Mouse (Mus musculus) heart, postnatal 0 days (tissue): ENCODE data around the gene Brd3. TPM values are rescaled to one million over a fixed set of nuclear protein-coding genes. Genes with fewer than 3 reads are reported as not detected.
A peak's percentile ranks its signal among the peaks of the same experiment; 100 is the strongest.
"Not testable (repeated sequence)": the region's sequence is repeated elsewhere in the genome, so short reads cannot be mapped to it uniquely, and the experiment has no call there.

ENCODE experiments used
- ATAC-seq: fragments of 200-750 bp; cut with Nextera tagmentation; 2 replicates; pipeline ENCODE4 v1.8.0; 2017; ENCODE audit warnings: low read depth, moderate number of reproducible peaks, moderate library complexity; ENCODE audit not compliant: insufficient read depth
- DNase-seq: peaks from one replicate; pipeline ENCODE4 v3.0.0-alpha.2; 2016; ENCODE audit warnings: low spot score
- H3K27ac ChIP-seq: fragments of 300-500 bp; sonication (generic); 2 replicates; pipeline ENCODE4 v1.5.1; 2014; ENCODE audit warnings: low read depth, mild to moderate bottlenecking
- H3K27me3 ChIP-seq: fragments of 300-500 bp; sonication (generic); 2 replicates; pipeline ENCODE4 v1.6.1; 2014; ENCODE audit warnings: low read length, mixed read lengths; ENCODE audit not compliant: control insufficient read depth, insufficient read depth
- H3K36me3 ChIP-seq: fragments of 300-500 bp; sonication (generic); replicated peaks from 2 replicates; pipeline ENCODE4 v1.6.1; 2014; ENCODE audit warnings: low read length, mixed read lengths; ENCODE audit not compliant: control insufficient read depth, insufficient read depth
- H3K4me1 ChIP-seq: fragments of 300-500 bp; sonication (generic); 2 replicates; pipeline ENCODE4 v1.6.1; 2014; ENCODE audit warnings: antibody characterized with exemption; ENCODE audit not compliant: control insufficient read depth, insufficient read depth
- H3K4me2 ChIP-seq: fragments of 300-500 bp; sonication (generic); 2 replicates; pipeline ENCODE4 v1.6.1; 2014; ENCODE audit warnings: low read depth, mild to moderate bottlenecking, low read length, moderate library complexity
- H3K4me3 ChIP-seq: fragments of 300-500 bp; sonication (generic); 2 replicates; pipeline ENCODE4 v1.5.1; 2014; ENCODE audit warnings: low read depth, low read length
- H3K9ac ChIP-seq: fragments of 300-500 bp; sonication (generic); replicated peaks from 2 replicates; pipeline ENCODE4 v1.6.1; 2014; ENCODE audit warnings: low read depth, low read length, mixed read lengths
- H3K9me3 ChIP-seq: fragments of 300-500 bp; sonication (generic); replicated peaks from 2 replicates; pipeline ENCODE4 v1.6.1; 2016; ENCODE audit warnings: low read length; ENCODE audit not compliant: control insufficient read depth
- CTCF ChIP-seq: IDR thresholded peaks from 2 replicates; pipeline ENCODE4 v1.5.1; 2016; ENCODE audit warnings: antibody characterized with exemption, control low read depth, low read depth
- EP300 ChIP-seq: IDR thresholded peaks from 2 replicates; pipeline ENCODE4 v1.6.1; 2016; ENCODE audit warnings: antibody characterized with exemption, low read depth
- WGBS: fragments of 180-500 bp; shearing (Covaris S2); extraction: QIAGEN DNeasy Blood & Tissue Kit; methylation state at CpG from one replicate; pipeline ENCODE4 v1.1.7; 2014; 5-methylcytosine and 5-hydroxymethylcytosine counted together
- polyA plus RNA-seq: library from polyadenylated mRNA; unstranded; fragments of >200 nt; fragmentation: Nextera tagmentation; extraction: Ambion mirVana; gene quantifications from 2 replicates; pipeline ENCODE4 v1.2.1, GENCODE M21; 2015
- total RNA-seq: library from RNA; depleted of rRNA; stranded (reverse); fragments of >200 nt; gene quantifications from 2 replicates; pipeline ENCODE4 v1.2.3, GENCODE M21; 2014; ENCODE audit warnings: low replicate concordance

Brd3 gene
- total and polyA plus RNA-seq, 2 experiments from 2014 or later, result 13.0 to 37.1 TPM

DNA sequence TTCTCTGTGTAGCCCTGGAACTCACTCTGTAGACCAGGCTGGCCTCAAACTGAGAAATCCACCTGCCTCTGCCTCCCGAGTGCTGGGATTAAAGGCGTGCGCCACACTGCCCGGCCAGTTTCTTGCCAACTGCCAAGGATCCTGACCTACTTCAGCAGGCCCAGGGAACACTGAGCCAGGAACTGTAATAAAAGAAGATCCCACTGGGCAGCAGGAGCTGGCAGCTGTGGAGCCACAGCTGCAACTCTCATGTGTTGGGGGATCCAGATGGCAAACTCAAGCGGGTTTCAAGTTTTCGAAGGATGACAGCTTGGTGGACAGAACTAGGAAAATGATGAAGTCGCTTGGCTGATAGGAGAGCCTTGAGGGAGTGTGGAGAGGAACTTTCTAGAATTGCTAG, 3.2 kb upstream of the Brd3 start:
- Histone ChIP-seq H3K27me3 (no peaks in the 10 kb centered on the region), H3K36me3 (no peaks in the 10 kb centered on the region), H3K4me1 (peaks cover 6% of the 10 kb centered on the region), H3K9me3 (no peaks in the 10 kb centered on the region), H3K9ac (no peak overlapping the region), H3K4me2 (no peak overlapping the region), H3K4me3 (no peak overlapping the region), H3K27ac (no peak overlapping the region)
- no peak for DNase-seq
- no peak for ATAC-seq
- 91% methylated on average over 7 of the region's 7 CpGs for WGBS
- TF ChIP-seq CTCF (no peak), EP300 (no peak)

DNA sequence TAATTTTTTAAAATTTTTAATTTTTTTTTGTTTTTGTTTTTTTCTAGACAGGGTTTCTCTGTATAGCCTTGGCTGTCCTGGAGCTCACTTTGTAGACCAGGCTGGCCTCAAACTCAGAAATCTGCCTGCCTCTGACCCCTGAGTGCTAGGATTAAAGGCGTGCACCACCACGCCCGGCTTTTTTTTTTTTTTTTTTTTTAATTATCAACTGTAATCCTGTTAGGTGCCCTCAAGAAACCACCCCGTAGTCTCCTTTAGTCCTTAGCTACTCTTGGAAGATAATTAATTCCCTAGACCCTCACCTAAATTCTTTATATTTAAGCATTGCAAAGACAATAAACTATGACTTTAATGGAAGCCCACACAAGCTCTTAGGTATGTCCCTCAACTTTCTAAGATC, 804 bp downstream of the Brd3 start:
- H3K9me3 ChIP-seq, H3K36me3 ChIP-seq, ATAC-seq, DNase-seq, H3K4me3 ChIP-seq, H3K9ac ChIP-seq, H3K27ac ChIP-seq, H3K4me2 ChIP-seq, H3K27me3 ChIP-seq: not testable (repeated sequence)
- H3K4me1 ChIP-seq, result peaks cover 11% of the 10 kb centered on the region
- 87% methylated on average over 4 of the region's 4 CpGs for WGBS

- DNase-seq (no peak), ATAC-seq (no peak)
- Histone ChIP-seq H3K4me1 (peaks cover 11% of the 10 kb centered on the region), H3K27me3 (no peaks in the 10 kb centered on the region), H3K27ac (peak overlapping the region; percentile 38; the same call in 1 of the 2 replicates), H3K9ac (no peak overlapping the region), H3K9me3 (no peaks in the 10 kb centered on the region), H3K4me3 (no peak overlapping the region), H3K4me2 (no peak overlapping the region), H3K36me3 (no peaks in the 10 kb centered on the region)
- TF ChIP-seq EP300 (no peak), CTCF (peak; percentile 14; the same call in 1 of the 2 replicates)
- 18% methylated on average over 6 of the region's 6 CpGs for WGBS
Observed at GRCm38 (mm10) chr2:27505539-27505938, 1.9 kb downstream of the Brd3 start.

DNA sequence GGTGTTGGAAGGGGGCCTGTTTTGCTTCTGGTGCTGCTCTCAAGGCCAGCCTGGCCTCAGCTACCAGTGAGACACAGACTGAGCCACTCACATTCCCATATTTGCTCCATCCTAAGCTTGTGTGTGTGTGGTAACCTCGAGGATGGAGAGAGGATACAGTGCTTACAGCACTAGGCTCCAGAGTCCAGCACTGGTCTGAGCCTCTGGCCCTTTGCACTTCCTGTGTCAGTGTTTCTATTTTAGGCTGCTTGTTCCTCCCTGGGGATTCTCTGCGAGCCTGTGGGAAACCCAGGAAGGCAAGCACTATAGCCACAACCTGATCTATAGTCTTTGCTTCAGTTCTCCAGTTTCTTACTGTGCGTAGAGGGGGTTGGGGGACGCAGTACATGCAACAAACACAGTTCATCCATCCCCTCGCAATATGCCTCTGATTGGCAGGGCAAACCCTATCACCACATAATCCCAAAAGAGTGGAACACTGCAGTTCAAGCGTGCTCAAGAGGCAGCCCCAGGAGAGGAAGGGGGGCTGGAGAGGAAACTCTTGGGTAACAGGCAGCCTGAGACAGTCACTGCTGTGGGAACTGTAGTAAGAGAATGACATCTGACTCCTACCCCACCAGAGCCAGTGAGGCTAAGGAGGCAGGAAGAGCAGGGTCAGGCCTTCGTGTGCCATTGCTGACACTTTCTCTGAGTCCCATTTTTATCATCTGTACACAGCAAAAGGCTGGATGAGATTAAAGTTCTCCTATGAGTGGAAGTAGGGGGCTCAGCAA, 3.2 kb downstream of the Brd3 start:
- H3K4me2 ChIP-seq, result no peak overlapping the region
- H3K27ac ChIP-seq, result peak overlapping the region; percentile 72
- H3K4me1 ChIP-seq, result peaks cover 11% of the 10 kb centered on the region
- H3K27me3 ChIP-seq, result no peaks in the 10 kb centered on the region
- ATAC-seq, result peak; percentile 67
- TF ChIP-seq EP300 (no peak), CTCF (no peak)
- H3K4me3 ChIP-seq, result no peak overlapping the region
- H3K9me3 ChIP-seq, result no peaks in the 10 kb centered on the region
- 49% methylated on average over 7 of the region's 7 CpGs for WGBS
- H3K9ac ChIP-seq, result no peak overlapping the region
- no peak for DNase-seq
- no peaks in the 10 kb centered on the region for H3K36me3 ChIP-seq

DNA sequence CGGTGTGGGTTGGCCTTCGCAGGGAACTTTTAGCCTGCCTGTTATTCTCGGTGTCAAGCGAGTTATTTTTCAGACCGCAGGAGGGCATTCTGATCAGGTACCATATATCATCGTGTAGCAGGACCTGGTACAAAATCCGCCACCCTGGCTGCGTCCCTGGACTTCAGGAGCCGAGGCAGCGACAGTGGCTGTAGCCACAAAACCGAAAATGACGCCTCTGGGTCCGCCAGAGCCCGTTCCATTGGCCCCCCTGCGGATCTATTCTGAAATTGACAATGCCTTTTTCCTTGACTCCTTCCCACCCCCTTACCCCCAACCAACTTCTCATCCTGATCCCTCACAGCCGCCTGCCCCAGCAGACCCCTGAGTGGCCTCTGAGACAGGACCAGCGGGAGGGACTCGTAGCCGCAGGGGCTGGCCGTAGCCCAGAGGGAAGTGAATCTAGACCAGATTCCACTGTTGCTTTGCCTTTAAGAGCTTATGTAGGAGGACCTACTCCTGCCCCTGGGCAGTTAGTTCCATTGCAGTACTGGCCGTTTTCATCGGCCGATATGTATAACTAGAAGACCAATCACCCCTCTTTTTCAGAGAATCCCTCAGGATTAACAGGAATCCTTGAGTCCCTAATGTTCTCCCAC, 11.0 kb downstream of the Brd3 start:
- no peak overlapping the region for H3K9ac ChIP-seq
- no peak for DNase-seq
- peak overlapping the region; percentile 59 for H3K4me2 ChIP-seq
- peaks cover 6% of the 10 kb centered on the region; the same call in 1 of the 2 replicates for H3K9me3 ChIP-seq
- peak; percentile 44; the same call in 1 of the 2 replicates for ATAC-seq
- H3K27ac ChIP-seq, result peak overlapping the region; percentile 35; the same call in 1 of the 2 replicates
- no peaks in the 10 kb centered on the region for H3K27me3 ChIP-seq
- 47% methylated on average over 23 of the region's 23 CpGs for WGBS
- H3K4me3 ChIP-seq, result peak overlapping the region; percentile 37
- no peaks in the 10 kb centered on the region for H3K4me1 ChIP-seq
- TF ChIP-seq CTCF (no peak), EP300 (no peak)
- H3K36me3 ChIP-seq, result no peaks in the 10 kb centered on the region
